Mouse (Mus musculus) MEL (cell line): ENCODE results near the gene Prdm16.

Experiments used
- CTCF ChIP-seq, 3 experiments: IDR thresholded peaks in 2 of 3; conservative IDR thresholded peaks in 1 of 3; 2 replicates each; pipeline ENCODE4 v1.5.1; 2011 to 2012; ENCODE audit warnings: low read length in 3 of 3, low read depth in 2 of 3, mild to moderate bottlenecking in 2 of 3, improper control_type of control experiment in 1 of 3, inconsistent platforms in 1 of 3, mixed read lengths in 1 of 3, moderate library complexity in 1 of 3; ENCODE audit not compliant: control insufficient read depth in 1 of 3, insufficient read depth in 1 of 3, poor library complexity in 1 of 3, severe bottlenecking in 1 of 3
- GABPA ChIP-seq: IDR thresholded peaks from 2 replicates; pipeline ENCODE4 v1.6.1; 2012; ENCODE audit warnings: low read depth, mild to moderate bottlenecking, inconsistent platforms, low read length, improper control_type of control experiment, moderate library complexity
- POLR2A ChIP-seq, 2 experiments: IDR thresholded peaks; 2 replicates each; pipeline ENCODE4 v1.6.1; 2011 to 2012; ENCODE audit warnings: low read length in 2 of 2, mild to moderate bottlenecking in 2 of 2, control low read depth in 1 of 2, improper control_type of control experiment in 1 of 2, low read depth in 1 of 2, moderate library complexity in 1 of 2; ENCODE audit not compliant: control insufficient read depth in 1 of 2, insufficient read depth in 1 of 2, poor library complexity in 1 of 2
- TAL1 ChIP-seq: IDR thresholded peaks from 2 replicates; pipeline ENCODE4 v1.6.1; 2012; ENCODE audit warnings: mild to moderate bottlenecking, inconsistent platforms, low read length, moderate library complexity, mixed read lengths
- ZKSCAN1 ChIP-seq: IDR thresholded peaks from 2 replicates; pipeline ENCODE4 v1.6.1; 2012; ENCODE audit warnings: low read depth, mild to moderate bottlenecking, inconsistent platforms, low read length, improper control_type of control experiment, moderate library complexity

GRCm38 (mm10) chr4:154312935-154313621, 323.6 kb downstream of the Prdm16 start:
- TF ChIP-seq CTCF (IDR thresholded peaks at IDR 0.05 in 2 of 3, conservative IDR thresholded peaks at IDR 0.05 in 1 of 3; ENCODE audit: control insufficient read depth in 1 of 3, insufficient read depth in 1 of 3, low read depth in 2 of 3, low read length in 3 of 3, poor library complexity in 1 of 3, severe bottlenecking in 1 of 3), result no peak
- no peak for TF ChIP-seq TAL1
- no peak for TF ChIP-seq GABPA
- TF ChIP-seq ZKSCAN1, result no peak
- no peak for TF ChIP-seq POLR2A (IDR thresholded peaks at IDR 0.05; ENCODE audit: control insufficient read depth in 1 of 2, insufficient read depth in 1 of 2, low read depth in 1 of 2, low read length in 2 of 2, poor library complexity in 1 of 2)
